Mouse (Mus musculus) left cerebral cortex, postnatal 10 days (tissue): ENCODE data around the gene Pea15a. TPM values are rescaled to one million over a fixed set of nuclear protein-coding genes. Genes with fewer than 3 reads are reported as not detected.
A peak's percentile ranks its signal among the peaks of the same experiment; 100 is the strongest.

Experiments used
- DNase-seq, 2 experiments: peaks; one replicate each; pipeline ENCODE4 v3.0.0; 2021 to 2022; ENCODE audit warnings: low spot score in 2 of 2, mixed read lengths in 1 of 2; ENCODE audit errors: extremely low spot score in 1 of 2
- intact Hi-C: fragments of 180-260 bp; cut with DNase I; formaldehyde crosslinking; loops from one replicate; pipeline ENCODE4 v1.15.1; 2025
- total RNA-seq, 2 experiments: library from RNA; stranded (reverse); gene quantifications; 2 replicates each; pipeline ENCODE4 v1.2.3; 2021

The Pea15a gene
- total RNA-seq, 2 experiments from 2014 or later, result 368 TPM

GRCm38 (mm10) chr1:172212776-172213175 is 6.2 kb upstream of the Pea15a start:
- intact Hi-C loops, result no loop called here
- no peak for DNase-seq

GRCm38 (mm10) chr1:172207111-172207584 is 544 bp upstream of the Pea15a start:
- intact Hi-C loops, result loop anchor here (2.0 kb wide), 1 partner anchor 104 kb away; no protein-coding TSS in a partner anchor
- peak in 1 of 2 experiments; percentile 71 for DNase-seq

- intact Hi-C loops, result loop anchor here (2.0 kb wide), 1 partner anchor 105 kb away; no protein-coding TSS in a partner anchor
- DNase-seq, result no peak
Measured at GRCm38 (mm10) chr1:172205741-172206087, 890 bp downstream of the Pea15a start.

- intact Hi-C loops, result no loop called here
- DNase-seq, result no peak
Measured at GRCm38 (mm10) chr1:172204814-172205740, 1.5 kb downstream of the Pea15a start.

- intact Hi-C loops, result no loop called here
- DNase-seq, result no peak
Measured at GRCm38 (mm10) chr1:172204033-172204813, 2.4 kb downstream of the Pea15a start.

- intact Hi-C loops, result no loop called here
- no peak for DNase-seq
Measured at GRCm38 (mm10) chr1:172203566-172203965, 3.0 kb downstream of the Pea15a start.

GRCm38 (mm10) chr1:172202894-172203522 is 3.6 kb downstream of the Pea15a start:
- intact Hi-C loops, result no loop called here
- no peak for DNase-seq

GRCm38 (mm10) chr1:172201967-172202880 is 4.4 kb downstream of the Pea15a start:
- peak in 1 of 2 experiments; percentile 54 for DNase-seq

GRCm38 (mm10) chr1:172200871-172201447 is 5.6 kb downstream of the Pea15a start:
- DNase-seq, result peak; percentile 87 to 88
- intact Hi-C loops, result no loop called here

More at GRCm38 (mm10) chr1:172201967-172202880, 4.4 kb downstream of the Pea15a start:
- intact Hi-C loops, result no loop called here

- DNase-seq, result no peak
- intact Hi-C loops, result no loop called here
Measured at GRCm38 (mm10) chr1:172200161-172200560, 6.4 kb downstream of the Pea15a start.

GRCm38 (mm10) chr1:172198996-172199395 is 7.6 kb downstream of the Pea15a start:
- intact Hi-C loops, result no loop called here
- DNase-seq, result no peak

GRCm38 (mm10) chr1:172198316-172198715 is 8.3 kb downstream of the Pea15a start:
- intact Hi-C loops, result no loop called here
- no peak for DNase-seq

- DNase-seq, result no peak
- intact Hi-C loops, result no loop called here
Measured at GRCm38 (mm10) chr1:172197851-172198250, 8.8 kb downstream of the Pea15a start.

- intact Hi-C loops, result no loop called here
- DNase-seq, result no peak
Measured at GRCm38 (mm10) chr1:172197146-172197545, 9.5 kb downstream of the Pea15a start.

GRCm38 (mm10) chr1:172194435-172194834 is 12.2 kb downstream of the Pea15a start:
- no peak for DNase-seq
- intact Hi-C loops, result no loop called here

GRCm38 (mm10) chr1:172192217-172192616 is 14.4 kb downstream of the Pea15a start:
- intact Hi-C loops, result no loop called here
- DNase-seq, result no peak

- no peak for DNase-seq
- intact Hi-C loops, result no loop called here
Measured at GRCm38 (mm10) chr1:172191578-172191977, 15.0 kb downstream of the Pea15a start.

- DNase-seq, result no peak
- intact Hi-C loops, result no loop called here
Measured at GRCm38 (mm10) chr1:172188891-172189290, 17.7 kb downstream of the Pea15a start.
